Mouse (Mus musculus) fat pad, adult 2 months (tissue): ENCODE measurements around the gene Map2k6.

ENCODE experiments used
- DNase-seq: peaks from one replicate; pipeline ENCODE4 v3.0.0-alpha.2; 2011; ENCODE audit warnings: low read depth, low spot score; ENCODE audit errors: extremely low read depth

Map2k6 gene

GRCm38 (mm10) chr11:110544419-110545210 lies 145.7 kb downstream of the Map2k6 start:
- no peak for DNase-seq

GRCm38 (mm10) chr11:110545416-110545815 lies 146.5 kb downstream of the Map2k6 start:
- DNase-seq, result no peak

DNA sequence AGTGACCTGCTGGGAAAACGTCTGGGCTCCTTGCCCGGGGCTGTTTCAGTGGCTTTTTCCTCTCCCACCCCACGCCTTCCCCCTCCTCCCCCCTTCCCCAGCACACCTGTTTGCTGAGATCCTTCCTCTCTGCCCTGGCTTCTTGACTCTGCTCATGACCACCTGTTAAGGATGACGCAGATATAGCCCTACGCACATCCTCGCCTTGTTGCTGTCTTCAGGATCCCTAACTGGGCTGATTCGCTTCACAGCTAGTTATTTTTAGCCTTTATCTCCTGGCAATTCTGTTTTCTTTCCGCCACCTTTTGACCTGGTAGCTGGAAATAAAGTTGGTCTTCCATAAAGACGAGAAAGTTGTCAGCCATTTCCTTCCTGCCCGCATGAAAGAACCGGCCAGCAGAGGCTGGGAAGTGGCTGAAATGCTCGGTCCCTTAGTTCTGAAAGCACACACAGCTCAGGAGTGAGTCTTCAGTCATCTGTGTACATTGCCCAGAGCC lies 152.6 kb downstream of the Map2k6 start:
- no peak for DNase-seq

- DNase-seq, result no peak
These were observed 163.6 kb downstream of the Map2k6 start for GRCm38 (mm10) chr11:110562320-110563081.

GRCm38 (mm10) chr11:110563272-110563671 lies 164.3 kb downstream of the Map2k6 start:
- DNase-seq, result no peak

DNA sequence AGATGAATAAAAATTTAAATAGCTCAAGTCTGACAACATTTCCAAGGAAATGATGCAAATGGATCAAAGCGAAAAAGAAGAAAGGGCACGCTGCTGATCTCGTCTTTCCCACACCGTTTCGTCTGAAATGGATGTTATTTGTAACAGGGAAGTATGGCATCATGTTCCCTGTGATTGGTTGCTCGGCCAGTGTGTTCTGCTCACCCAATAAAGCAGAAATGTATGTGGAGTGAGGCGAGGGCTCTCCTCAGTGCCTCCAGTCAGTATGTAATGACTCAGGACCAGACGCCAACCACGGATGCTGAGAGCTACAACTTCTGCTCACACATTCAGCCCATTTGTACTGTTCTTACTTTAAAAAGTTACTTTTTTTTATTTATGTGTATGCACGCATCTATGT lies 164.9 kb downstream of the Map2k6 start:
- no peak for DNase-seq

- DNase-seq, result no peak
These were observed 167.4 kb downstream of the Map2k6 start for GRCm38 (mm10) chr11:110566307-110566706.

DNA sequence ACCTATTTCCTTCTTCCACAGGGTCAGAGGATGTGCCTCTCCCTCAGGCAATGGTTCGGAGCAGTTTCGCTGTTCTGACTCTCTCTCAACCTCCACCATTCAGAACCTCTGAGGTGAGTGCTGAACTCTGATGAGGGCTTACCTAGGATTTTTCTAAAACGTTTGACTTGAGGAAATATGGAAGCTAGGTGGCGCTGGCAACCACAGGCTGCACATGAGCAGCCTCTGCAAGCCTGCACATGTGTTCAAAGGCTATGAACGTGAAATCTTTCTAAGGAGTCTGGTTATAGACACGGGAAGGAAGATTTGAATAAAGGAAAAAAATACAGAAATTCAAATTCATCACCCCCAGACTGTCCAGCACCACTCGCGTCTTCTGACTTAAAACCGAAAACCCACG lies 173.6 kb downstream of the Map2k6 start:
- no peak for DNase-seq
